Mouse (Mus musculus): ENCODE measurements around the gene Sorbs2. TPM values are rescaled to one million over a fixed set of nuclear protein-coding genes. Genes with fewer than 3 reads are reported as not detected.
A peak's percentile ranks its signal among the peaks of the same experiment; 100 is the strongest.

Sorbs2 gene
- polyA plus RNA-seq, 1 experiment from 2014 or later: 13.3 TPM

DNA sequence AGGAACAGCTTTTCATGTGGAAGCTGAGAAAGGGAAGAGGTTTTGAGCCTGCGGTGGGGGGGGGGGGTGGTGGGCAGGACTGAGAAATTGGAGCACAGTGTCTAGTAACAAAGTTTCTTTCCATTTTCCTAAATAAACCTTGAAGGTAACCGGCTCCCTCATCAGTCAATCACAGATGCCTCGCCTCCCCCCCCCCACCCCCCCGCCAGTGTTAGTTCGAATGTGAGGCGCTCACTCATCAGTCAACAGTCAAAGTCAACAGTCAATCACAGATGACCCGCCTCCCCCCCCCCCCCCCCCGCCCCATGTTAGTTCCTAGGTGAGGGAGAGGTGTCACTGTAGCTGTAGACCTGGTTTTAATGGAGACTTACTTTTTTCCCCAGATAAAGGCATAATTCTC, 123.4 kb downstream of the Sorbs2 start:
- Histone ChIP-seq H3K4me1 (ENCODE audit: insufficient read depth) (0 out of 2 replicates have a peak, but pooled peaks cover 2% of the 10 kb centered on the region), H3K9ac (replicated peaks) (no peak overlapping the region), H3K4me2 (ENCODE audit: low read depth, low read length) (peak overlapping the region; percentile 83; the same call in 1 of the 2 replicates), H3K27me3 (ENCODE audit: insufficient read depth, low read length) (no peaks in the 10 kb centered on the region), H3K36me3 (replicated peaks; ENCODE audit: insufficient read depth, low read length) (no peaks in the 10 kb centered on the region), H3K27ac (ENCODE audit: low read depth) (no peak overlapping the region), H3K4me3 (ENCODE audit: low read depth, low read length) (no peak overlapping the region), H3K9me3 (ENCODE audit: low read length) (no peaks in the 10 kb centered on the region)
- peak; percentile 69 for DNase-seq
- no peak for TF ChIP-seq CTCF (IDR thresholded peaks at IDR 0.05; ENCODE audit: low read depth)
- TF ChIP-seq EP300 (IDR thresholded peaks at IDR 0.05; ENCODE audit: low read depth): no peak
- WGBS (ENCODE audit: insufficient replicate concordance): 54% methylated on average over 8 of the region's 8 CpGs
- ATAC-seq: peak; percentile 44

DNA sequence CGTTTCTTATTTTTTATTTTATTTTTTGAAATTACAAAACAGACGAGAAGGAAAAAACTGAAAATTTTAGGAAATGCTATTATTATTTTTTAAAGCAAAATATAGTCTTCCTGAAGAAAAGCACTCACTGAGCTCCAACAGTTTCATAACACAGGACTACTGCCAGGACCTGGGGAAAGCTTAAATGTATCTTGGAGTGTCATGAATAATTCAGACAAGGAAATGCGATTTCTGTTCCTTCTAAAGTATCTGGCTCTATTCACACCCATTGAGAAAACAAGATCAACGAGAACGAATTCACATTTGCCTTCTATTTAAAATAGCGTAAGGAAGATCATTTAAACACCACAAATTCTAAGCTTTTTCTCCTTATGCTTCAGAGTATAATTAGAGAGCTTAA, 127.6 kb downstream of the Sorbs2 start:
- H3K9ac ChIP-seq (replicated peaks): no peak overlapping the region
- no peak overlapping the region for H3K4me3 ChIP-seq (ENCODE audit: low read depth, low read length)
- H3K9me3 ChIP-seq (ENCODE audit: low read length): no peaks in the 10 kb centered on the region
- DNase-seq (no peak), ATAC-seq (no peak)
- WGBS (ENCODE audit: insufficient replicate concordance): 76% methylated on average over 6 of the region's 6 CpGs
- H3K4me2 ChIP-seq (ENCODE audit: low read depth, low read length): no peak overlapping the region
- no peaks in the 10 kb centered on the region for H3K36me3 ChIP-seq (replicated peaks; ENCODE audit: insufficient read depth, low read length)
- no peak overlapping the region for H3K27ac ChIP-seq (ENCODE audit: low read depth)
- TF ChIP-seq CTCF (IDR thresholded peaks at IDR 0.05; ENCODE audit: low read depth): no peak
- no peaks in the 10 kb centered on the region for H3K27me3 ChIP-seq (ENCODE audit: insufficient read depth, low read length)
- H3K4me1 ChIP-seq (ENCODE audit: insufficient read depth): no peaks in the 10 kb centered on the region

DNA sequence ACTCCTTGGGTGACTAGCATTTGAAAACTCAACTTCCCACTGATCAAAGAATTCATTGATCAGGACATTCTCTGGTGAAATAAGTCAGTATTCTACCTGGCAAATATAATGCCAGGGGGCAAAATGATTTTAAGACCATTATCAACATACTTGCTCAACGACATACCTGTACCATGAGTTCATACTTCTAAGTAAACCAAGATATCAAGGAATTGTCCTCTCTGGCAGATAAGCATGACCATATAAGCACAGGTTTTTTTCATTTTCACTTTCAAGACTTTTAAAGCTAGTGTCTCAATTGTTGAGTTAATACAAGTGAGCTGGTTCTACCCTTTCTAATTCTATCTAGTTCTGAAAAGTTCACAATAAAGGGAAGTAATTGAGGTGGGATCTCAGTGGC, 130.2 kb downstream of the Sorbs2 start:
- Histone ChIP-seq H3K27ac (ENCODE audit: low read depth) (no peak overlapping the region), H3K9ac (replicated peaks) (no peak overlapping the region), H3K27me3 (ENCODE audit: insufficient read depth, low read length) (no peaks in the 10 kb centered on the region), H3K9me3 (ENCODE audit: low read length) (no peaks in the 10 kb centered on the region), H3K36me3 (replicated peaks; ENCODE audit: insufficient read depth, low read length) (no peaks in the 10 kb centered on the region), H3K4me1 (ENCODE audit: insufficient read depth) (no peaks in the 10 kb centered on the region), H3K4me3 (ENCODE audit: low read depth, low read length) (no peak overlapping the region), H3K4me2 (ENCODE audit: low read depth, low read length) (no peak overlapping the region)
- no peak for TF ChIP-seq EP300 (IDR thresholded peaks at IDR 0.05; ENCODE audit: low read depth)
- TF ChIP-seq CTCF (IDR thresholded peaks at IDR 0.05; ENCODE audit: low read depth): no peak
- WGBS (ENCODE audit: insufficient replicate concordance): 77% methylated on average over 1 of the region's 1 CpGs
- no peak for ATAC-seq
- no peak for DNase-seq

DNA sequence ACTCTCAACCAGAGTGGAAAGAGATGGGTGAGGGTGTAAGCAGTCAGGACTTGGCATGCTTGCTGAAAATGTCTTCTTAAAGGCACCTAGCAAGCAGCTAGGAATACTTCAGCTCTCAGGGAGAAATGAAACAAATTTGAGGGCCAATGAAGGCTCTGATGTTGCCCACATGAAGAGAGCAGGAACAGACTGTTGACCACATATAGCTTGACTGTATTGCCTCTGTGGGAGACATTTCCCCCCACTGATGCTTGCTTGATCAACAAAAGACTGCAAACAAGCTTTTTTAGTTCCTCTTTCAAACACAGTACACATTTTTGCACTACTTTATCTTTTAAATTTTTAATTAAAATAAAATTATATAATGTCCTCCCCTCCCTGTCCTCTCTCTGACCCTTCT, 131.9 kb downstream of the Sorbs2 start:
- Histone ChIP-seq H3K4me3 (ENCODE audit: low read depth, low read length) (no peak overlapping the region), H3K36me3 (replicated peaks; ENCODE audit: insufficient read depth, low read length) (no peaks in the 10 kb centered on the region), H3K4me1 (ENCODE audit: insufficient read depth) (no peaks in the 10 kb centered on the region), H3K4me2 (ENCODE audit: low read depth, low read length) (no peak overlapping the region), H3K9me3 (ENCODE audit: low read length) (no peaks in the 10 kb centered on the region), H3K27ac (ENCODE audit: low read depth) (no peak overlapping the region), H3K9ac (replicated peaks) (no peak overlapping the region), H3K27me3 (ENCODE audit: insufficient read depth, low read length) (no peaks in the 10 kb centered on the region)
- TF ChIP-seq EP300 (IDR thresholded peaks at IDR 0.05; ENCODE audit: low read depth): no peak
- no peak for TF ChIP-seq CTCF (IDR thresholded peaks at IDR 0.05; ENCODE audit: low read depth)
- ATAC-seq (no peak), DNase-seq (no peak)

DNA sequence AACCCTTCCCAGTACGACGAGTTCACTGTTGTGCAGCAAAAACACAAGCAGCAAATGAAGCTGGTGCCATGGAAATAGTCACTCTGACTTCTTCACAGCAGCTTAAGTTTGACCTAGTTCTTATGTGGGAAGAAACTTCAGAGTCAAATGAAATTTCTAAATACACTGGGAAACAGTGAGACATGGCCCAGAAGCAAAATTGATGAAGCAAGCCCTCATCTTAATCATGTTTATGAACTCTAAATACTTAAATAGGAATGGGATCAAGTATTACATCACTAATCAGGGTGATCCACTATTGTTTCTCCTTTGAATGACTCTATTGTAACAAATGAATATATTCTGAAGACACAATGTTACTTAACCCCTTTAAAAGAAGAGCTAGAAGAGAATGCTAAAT, 137.1 kb downstream of the Sorbs2 start:
- Histone ChIP-seq H3K4me2 (ENCODE audit: low read depth, low read length) (no peak overlapping the region), H3K9ac (replicated peaks) (no peak overlapping the region), H3K4me3 (ENCODE audit: low read depth, low read length) (no peak overlapping the region), H3K27ac (ENCODE audit: low read depth) (no peak overlapping the region), H3K36me3 (replicated peaks; ENCODE audit: insufficient read depth, low read length) (no peaks in the 10 kb centered on the region), H3K4me1 (ENCODE audit: insufficient read depth) (no peaks in the 10 kb centered on the region), H3K9me3 (ENCODE audit: low read length) (no peaks in the 10 kb centered on the region), H3K27me3 (ENCODE audit: insufficient read depth, low read length) (no peaks in the 10 kb centered on the region)
- WGBS (ENCODE audit: insufficient replicate concordance): 79% methylated on average over 2 of the region's 2 CpGs
- DNase-seq: no peak
- no peak for ATAC-seq
- TF ChIP-seq EP300 (IDR thresholded peaks at IDR 0.05; ENCODE audit: low read depth): no peak

DNA sequence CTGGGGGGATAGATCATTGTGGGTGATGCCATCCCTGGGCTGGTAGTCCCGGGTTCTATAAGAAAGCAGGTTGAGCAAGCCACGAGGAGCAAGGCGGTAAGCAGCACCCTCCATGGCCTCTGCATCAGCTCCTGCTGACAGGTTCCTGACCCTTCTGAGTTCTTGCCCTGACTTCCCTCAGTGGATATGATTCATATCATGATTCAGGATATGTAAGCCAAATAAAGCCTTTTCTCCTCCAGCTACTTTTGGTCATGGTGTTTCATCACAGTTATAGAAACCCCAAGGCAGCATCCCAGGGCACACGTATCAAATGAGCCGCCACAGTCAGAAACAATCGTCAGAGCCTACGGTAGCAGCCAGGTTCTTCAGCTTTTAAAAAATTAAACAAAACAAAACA, 141.5 kb downstream of the Sorbs2 start:
- no peak for DNase-seq
- TF ChIP-seq EP300 (IDR thresholded peaks at IDR 0.05; ENCODE audit: low read depth): no peak
- no peak for TF ChIP-seq CTCF (IDR thresholded peaks at IDR 0.05; ENCODE audit: low read depth)
- H3K4me3 ChIP-seq (ENCODE audit: low read depth, low read length): no peak overlapping the region
- H3K4me2 ChIP-seq (ENCODE audit: low read depth, low read length): no peak overlapping the region
- no peaks in the 10 kb centered on the region for H3K36me3 ChIP-seq (replicated peaks; ENCODE audit: insufficient read depth, low read length)
- H3K9ac ChIP-seq (replicated peaks): no peak overlapping the region
- H3K27ac ChIP-seq (ENCODE audit: low read depth): no peak overlapping the region
- WGBS (ENCODE audit: insufficient replicate concordance): 84% methylated on average over 7 of the region's 7 CpGs
- H3K27me3 ChIP-seq (ENCODE audit: insufficient read depth, low read length): no peaks in the 10 kb centered on the region
- no peak for ATAC-seq
- no peaks in the 10 kb centered on the region for H3K9me3 ChIP-seq (ENCODE audit: low read length)
- H3K4me1 ChIP-seq (ENCODE audit: insufficient read depth): no peaks in the 10 kb centered on the region

DNA sequence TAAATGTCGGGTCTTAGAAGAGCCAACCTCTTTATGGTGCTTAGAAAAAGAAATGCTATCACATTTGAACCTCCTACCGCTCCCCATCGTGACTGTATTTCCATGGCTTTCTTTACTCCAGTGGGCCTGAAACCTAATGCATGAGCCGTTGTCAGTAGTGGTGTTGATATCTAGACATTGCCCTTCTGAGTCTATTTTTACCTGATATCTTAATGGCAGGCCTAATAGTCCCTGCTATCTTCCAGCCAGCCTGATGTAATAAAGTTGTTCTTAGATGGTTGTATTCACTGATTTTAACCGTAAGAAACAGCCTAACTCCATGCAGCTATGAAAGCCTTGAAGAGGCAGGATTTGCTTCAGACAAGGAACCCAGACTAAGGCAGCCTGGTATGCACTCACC, 142.4 kb downstream of the Sorbs2 start:
- Histone ChIP-seq H3K4me2 (ENCODE audit: low read depth, low read length) (no peak overlapping the region), H3K4me3 (ENCODE audit: low read depth, low read length) (no peak overlapping the region), H3K27me3 (ENCODE audit: insufficient read depth, low read length) (no peaks in the 10 kb centered on the region), H3K9me3 (ENCODE audit: low read length) (no peaks in the 10 kb centered on the region), H3K4me1 (ENCODE audit: insufficient read depth) (no peaks in the 10 kb centered on the region), H3K9ac (replicated peaks) (no peak overlapping the region), H3K36me3 (replicated peaks; ENCODE audit: insufficient read depth, low read length) (no peaks in the 10 kb centered on the region), H3K27ac (ENCODE audit: low read depth) (no peak overlapping the region)
- ATAC-seq (no peak), DNase-seq (no peak)
- WGBS (ENCODE audit: insufficient replicate concordance): 73% methylated on average over 5 of the region's 5 CpGs
- TF ChIP-seq CTCF (IDR thresholded peaks at IDR 0.05; ENCODE audit: low read depth) (no peak), EP300 (IDR thresholded peaks at IDR 0.05; ENCODE audit: low read depth) (no peak)

Data from liver, postnatal 0 days (tissue).